Mouse (Mus musculus) stomach, postnatal 0 days (tissue): ENCODE measurements around the gene Depdc5. TPM values are rescaled to one million over a fixed set of nuclear protein-coding genes. Genes with fewer than 3 reads are reported as not detected.
A peak's percentile ranks its signal among the peaks of the same experiment; 100 is the strongest.

Experiments
- ATAC-seq: fragments of 200-750 bp; cut with Nextera tagmentation; 2 replicates; pipeline ENCODE4 v1.8.0; 2017; ENCODE audit not compliant: low FRiP score, low TSS enrichment
- DNase-seq: peaks from one replicate; pipeline ENCODE4 v3.0.0-alpha.2; 2016; ENCODE audit warnings: low spot score
- H3K27ac ChIP-seq: fragments of 300-500 bp; sonication (generic); replicated peaks from 2 replicates; pipeline ENCODE4 v1.5.1; 2014; ENCODE audit warnings: mild to moderate bottlenecking, control low read depth
- H3K27me3 ChIP-seq: fragments of 300-500 bp; sonication (generic); 2 replicates; pipeline ENCODE4 v1.6.1; 2014; ENCODE audit warnings: low read length; ENCODE audit not compliant: control insufficient read depth, insufficient read depth
- H3K36me3 ChIP-seq: fragments of 300-500 bp; sonication (generic); 2 replicates; pipeline ENCODE4 v1.6.1; 2014; ENCODE audit warnings: low read length, mixed read lengths; ENCODE audit not compliant: control insufficient read depth, insufficient read depth
- H3K4me1 ChIP-seq: fragments of 300-500 bp; sonication (generic); replicated peaks from 2 replicates; pipeline ENCODE4 v1.6.1; 2014; ENCODE audit warnings: antibody characterized with exemption; ENCODE audit not compliant: control insufficient read depth, insufficient read depth
- H3K4me2 ChIP-seq: fragments of 300-500 bp; sonication (generic); replicated peaks from 2 replicates; pipeline ENCODE4 v1.6.1; 2014; ENCODE audit warnings: low read depth, mild to moderate bottlenecking, control low read depth, moderate library complexity
- H3K4me3 ChIP-seq: fragments of 300-500 bp; sonication (generic); 2 replicates; pipeline ENCODE4 v1.5.1; 2014; ENCODE audit warnings: low read depth, low read length, control low read depth
- H3K9ac ChIP-seq: fragments of 300-500 bp; sonication (generic); 2 replicates; pipeline ENCODE4 v1.6.1; 2014; ENCODE audit warnings: mild to moderate bottlenecking, low read length, control low read depth, mixed read lengths
- H3K9me3 ChIP-seq: fragments of 300-500 bp; sonication (generic); 2 replicates; pipeline ENCODE4 v1.6.1; 2016; ENCODE audit warnings: low read length; ENCODE audit not compliant: control insufficient read depth
- CTCF ChIP-seq: IDR thresholded peaks from 2 replicates; pipeline ENCODE4 v1.5.1; 2016; ENCODE audit warnings: antibody characterized with exemption, low read depth, mild to moderate bottlenecking, moderate library complexity
- EP300 ChIP-seq: optimal IDR thresholded peaks from 2 replicates; pipeline ENCODE3; 2016; ENCODE audit warnings: antibody characterized with exemption
- WGBS: fragments of 180-500 bp; shearing (Covaris S2); extraction: QIAGEN DNeasy Blood & Tissue Kit; methylation state at CpG from one replicate; pipeline ENCODE4 v1.1.7; 2014; 5-methylcytosine and 5-hydroxymethylcytosine counted together
- polyA plus RNA-seq: library from polyadenylated mRNA; unstranded; fragments of >200 nt; fragmentation: Nextera tagmentation; extraction: Ambion mirVana; gene quantifications from 2 replicates; pipeline ENCODE4 v1.2.1, GENCODE M21; 2015

Gene Depdc5
- polyA plus RNA-seq, 1 experiment from 2014 or later: 4.1 TPM

DNA sequence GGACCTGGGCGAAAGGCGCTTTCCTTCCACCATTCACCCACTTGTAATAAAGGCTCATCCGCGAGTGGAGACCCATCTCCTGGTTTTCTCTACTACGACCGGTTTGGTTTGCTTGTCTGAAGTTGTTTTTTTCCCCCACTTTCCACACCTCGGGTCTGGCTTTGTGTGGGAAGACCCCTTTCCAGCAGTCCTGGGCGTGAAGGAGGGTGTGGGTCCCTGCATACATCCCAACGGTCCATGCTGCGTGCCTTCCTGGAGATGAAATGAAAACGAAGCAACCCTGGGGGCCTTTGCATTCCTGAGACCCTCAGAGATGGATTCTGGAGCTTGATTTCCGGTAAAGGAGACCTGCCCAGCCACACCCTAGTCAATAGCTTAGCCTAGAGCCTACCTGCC lies 155.9 kb downstream of the Depdc5 start:
- peak overlapping the region; percentile 73 for H3K4me3 ChIP-seq
- WGBS: under 1% methylated on average over 12 of the region's 12 CpGs
- peak overlapping the region; percentile 88 for H3K9ac ChIP-seq
- H3K27me3 ChIP-seq: no peaks in the 10 kb centered on the region
- peak; percentile 30 for DNase-seq
- H3K27ac ChIP-seq: peak overlapping the region; percentile 98
- H3K9me3 ChIP-seq: no peaks in the 10 kb centered on the region
- peak overlapping the region; percentile 89 for H3K4me2 ChIP-seq
- ATAC-seq: no peak
- TF ChIP-seq EP300: no peak
- no peak for TF ChIP-seq CTCF
- 0 out of 2 replicates have a peak, but pooled peaks cover 4% of the 10 kb centered on the region for H3K4me1 ChIP-seq
- H3K36me3 ChIP-seq: no peaks in the 10 kb centered on the region

GRCm38 (mm10) chr5:33021622-33022021 lies 158.1 kb downstream of the Depdc5 start:
- DNase-seq (no peak), ATAC-seq (no peak)
- H3K36me3 ChIP-seq: no peaks in the 10 kb centered on the region; the same call in 1 of the 2 replicates
- no peak overlapping the region for H3K9ac ChIP-seq
- H3K4me2 ChIP-seq: no peak overlapping the region
- H3K4me1 ChIP-seq: 0 out of 2 replicates have a peak, but pooled peaks cover 4% of the 10 kb centered on the region
- WGBS: 69% methylated on average over 2 of the region's 2 CpGs
- H3K4me3 ChIP-seq: no peak overlapping the region
- no peak overlapping the region for H3K27ac ChIP-seq
- no peak for TF ChIP-seq EP300
- TF ChIP-seq CTCF: peak; percentile 73
- no peaks in the 10 kb centered on the region for H3K9me3 ChIP-seq
- H3K27me3 ChIP-seq: no peaks in the 10 kb centered on the region

GRCm38 (mm10) chr5:33023337-33023736 lies 159.8 kb downstream of the Depdc5 start:
- 85% methylated on average over 4 of the region's 4 CpGs for WGBS
- Histone ChIP-seq H3K27ac (no peak overlapping the region), H3K9me3 (no peaks in the 10 kb centered on the region), H3K4me1 (0 out of 2 replicates have a peak, but pooled peaks cover 2% of the 10 kb centered on the region), H3K4me3 (no peak overlapping the region), H3K4me2 (no peak overlapping the region), H3K36me3 (no peaks in the 10 kb centered on the region; the same call in 1 of the 2 replicates), H3K9ac (no peak overlapping the region), H3K27me3 (no peaks in the 10 kb centered on the region)
- no peak for TF ChIP-seq CTCF
- TF ChIP-seq EP300: no peak
- ATAC-seq (no peak), DNase-seq (no peak)

- Histone ChIP-seq H3K27me3 (no peaks in the 10 kb centered on the region), H3K4me2 (no peak overlapping the region), H3K9ac (no peak overlapping the region), H3K4me1 (0 out of 2 replicates have a peak, but pooled peaks cover 2% of the 10 kb centered on the region), H3K27ac (no peak overlapping the region), H3K9me3 (no peaks in the 10 kb centered on the region), H3K36me3 (no peaks in the 10 kb centered on the region; the same call in 1 of the 2 replicates), H3K4me3 (no peak overlapping the region)
- 35% methylated on average over 5 of the region's 5 CpGs for WGBS
- no peak; the same call in 1 of the 2 replicates for ATAC-seq
- no peak for DNase-seq
- TF ChIP-seq CTCF: no peak
- TF ChIP-seq EP300: no peak
These were observed 161.0 kb downstream of the Depdc5 start for GRCm38 (mm10) chr5:33024474-33024873.

DNA sequence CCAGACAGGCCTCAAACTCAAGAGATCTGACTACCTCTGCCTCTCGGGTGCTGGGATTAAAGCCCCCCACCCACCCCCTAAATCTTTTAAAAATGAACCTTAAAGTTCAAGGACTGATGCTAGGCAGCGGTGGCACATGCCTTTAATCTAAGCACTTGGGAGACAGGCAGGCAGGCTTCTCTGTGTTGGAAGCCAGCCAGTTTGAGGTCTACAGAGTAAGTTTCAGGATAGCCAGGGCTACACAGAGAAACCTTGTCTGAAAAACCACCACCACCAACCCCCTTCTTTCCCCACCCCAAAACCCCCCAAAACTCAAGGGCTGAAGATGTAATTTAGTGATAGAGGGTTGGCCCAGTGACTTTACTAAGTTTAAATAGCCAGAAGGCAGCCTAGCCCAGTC lies 165.2 kb downstream of the Depdc5 start:
- H3K4me3 ChIP-seq: no peak overlapping the region
- H3K36me3 ChIP-seq: no peaks in the 10 kb centered on the region; the same call in 1 of the 2 replicates
- no peaks in the 10 kb centered on the region for H3K27me3 ChIP-seq
- no peak for DNase-seq
- 0 out of 2 replicates have a peak, but pooled peaks cover 2% of the 10 kb centered on the region for H3K4me1 ChIP-seq
- TF ChIP-seq CTCF: no peak
- no peak for TF ChIP-seq EP300
- 67% methylated on average over 2 of the region's 2 CpGs for WGBS
- no peaks in the 10 kb centered on the region for H3K9me3 ChIP-seq
- no peak for ATAC-seq
- H3K9ac ChIP-seq: no peak overlapping the region
- no peak overlapping the region for H3K4me2 ChIP-seq
- no peak overlapping the region for H3K27ac ChIP-seq

DNA sequence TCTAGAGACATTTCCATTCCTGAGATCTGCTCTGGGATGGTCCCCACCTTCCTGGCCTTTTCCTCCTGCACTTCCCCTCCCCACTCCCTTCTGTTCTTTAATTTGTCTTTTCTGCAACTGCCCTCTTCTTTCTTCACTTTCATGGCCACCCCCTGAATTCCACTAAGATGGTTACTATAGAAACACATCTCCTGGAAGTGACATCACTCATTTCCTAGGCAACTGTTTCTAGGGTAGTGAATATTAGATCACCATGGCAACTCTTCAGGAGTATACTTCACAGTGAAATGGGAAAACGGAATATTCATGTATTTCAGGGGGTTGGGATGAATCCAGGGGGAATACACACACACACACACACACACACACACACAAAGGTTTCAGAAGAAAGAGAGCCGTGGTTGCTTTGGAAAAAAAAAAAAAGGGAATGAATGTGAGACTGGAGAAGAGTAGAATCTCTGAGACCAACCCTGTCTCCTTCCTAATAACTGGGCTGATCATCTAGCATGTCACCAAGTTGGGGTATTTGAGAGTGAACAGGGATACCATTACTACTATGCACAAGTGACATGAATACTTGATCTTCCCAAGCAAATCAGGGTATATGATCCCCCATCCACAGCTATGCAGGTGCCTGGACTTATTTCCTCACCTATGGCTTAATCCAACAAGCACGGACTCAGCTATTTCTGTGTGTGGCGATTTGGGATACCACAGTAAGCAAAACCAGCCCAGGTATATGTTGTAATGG lies 167.1 kb downstream of the Depdc5 start:
- TF ChIP-seq EP300 (no peak), CTCF (no peak)
- Histone ChIP-seq H3K9ac (no peak overlapping the region), H3K4me1 (no peaks in the 10 kb centered on the region), H3K9me3 (no peaks in the 10 kb centered on the region), H3K27me3 (no peaks in the 10 kb centered on the region), H3K36me3 (no peaks in the 10 kb centered on the region), H3K27ac (no peak overlapping the region), H3K4me3 (no peak overlapping the region), H3K4me2 (no peak overlapping the region)
- no peak for DNase-seq
- 64% methylated on average over 4 of the region's 4 CpGs for WGBS
- ATAC-seq: no peak; the same call in 1 of the 2 replicates
